ENCODE assay signal across 33 mouse cellular contexts in genomic region chr6:93569866-93570265, GRCm38 (mm10).
"Had no signal": no experiment of that assay in that cellular context is flagged by ENCODE, and none has a peak within 500 bp of the region (broad histone marks: within the 10 kb centered on the region; RNA-seq: fewer than 3 reads in every experiment).

No protein-coding gene starts in this region.

- H3K4me3 ChIP-seq: heart, embryonic 10.5 days; heart, embryonic 12.5 days; heart, embryonic 13.5 days; heart, embryonic 15.5 days; hindbrain, embryonic 10.5 days; hindbrain, embryonic 12.5 days; hindbrain, embryonic 13.5 days; hindbrain, embryonic 15.5 days; intestine, embryonic 15.5 days; kidney, embryonic 15.5 days; layer of hippocampus, adult 2 months had no signal

- H3K9ac ChIP-seq: heart, embryonic 12.5 days; heart, embryonic 13.5 days; heart, embryonic 15.5 days; hindbrain, embryonic 12.5 days; hindbrain, embryonic 13.5 days; hindbrain, embryonic 14.5 days; hindbrain, embryonic 15.5 days; intestine, embryonic 15.5 days; kidney, embryonic 15.5 days had no signal

- H3K36me3 ChIP-seq: heart, embryonic 10.5 days; heart, embryonic 12.5 days; heart, embryonic 13.5 days; heart, embryonic 15.5 days; hindbrain, embryonic 10.5 days; hindbrain, embryonic 12.5 days; hindbrain, embryonic 13.5 days; hindbrain, embryonic 15.5 days; intestine, embryonic 15.5 days; kidney, embryonic 15.5 days had no signal

- H3K4me2 ChIP-seq: heart, embryonic 12.5 days; heart, embryonic 13.5 days; heart, embryonic 15.5 days; hindbrain, embryonic 12.5 days; hindbrain, embryonic 13.5 days; hindbrain, embryonic 14.5 days; hindbrain, embryonic 15.5 days; intestine, embryonic 15.5 days; kidney, embryonic 15.5 days had no signal

- H3K4me1 ChIP-seq: heart, embryonic 10.5 days; heart, embryonic 12.5 days; heart, embryonic 15.5 days; hindbrain, embryonic 10.5 days; hindbrain, embryonic 12.5 days; hindbrain, embryonic 13.5 days; intestine, embryonic 15.5 days; kidney, embryonic 15.5 days had no signal

- DNase-seq: heart, postnatal 10 days; heart, postnatal 36 days; heart, postnatal 4 days; kidney, adult 11 months; kidney, adult 18-20 months; kidney, adult 2 months; kidney, adult 8-10 months; kidney, adult 9 months; kidney, postnatal 10 days; kidney, postnatal 14 days; kidney, postnatal 25 days; kidney, postnatal 36 days; kidney, postnatal 4 days; layer of hippocampus, adult 9-11 months; layer of hippocampus, postnatal 36 days had no signal

- H3K27ac ChIP-seq: heart, embryonic 10.5 days; heart, embryonic 13.5 days; heart, embryonic 15.5 days; hindbrain, embryonic 10.5 days; hindbrain, embryonic 12.5 days; hindbrain, embryonic 13.5 days; hindbrain, embryonic 14.5 days; hindbrain, embryonic 15.5 days; hindbrain, postnatal 0 days; intestine, embryonic 15.5 days; kidney, embryonic 15.5 days; kidney, postnatal 0 days; layer of hippocampus, adult 2 months had no signal

- ATAC-seq: hindbrain, embryonic 16.5 days; hindbrain, postnatal 0 days; inflammation-experienced regulatory T-cells, adult 6 months; intestine, embryonic 15.5 days; intestine, embryonic 16.5 days; intestine, postnatal 0 days had no signal

- H3K9me3 ChIP-seq: heart, embryonic 10.5 days; heart, embryonic 12.5 days; heart, embryonic 13.5 days; heart, embryonic 15.5 days; hindbrain, embryonic 10.5 days; hindbrain, embryonic 12.5 days; hindbrain, embryonic 13.5 days; hindbrain, embryonic 15.5 days; intestine, embryonic 15.5 days; kidney, embryonic 15.5 days had no signal

- H3K27me3 ChIP-seq: heart, embryonic 12.5 days; heart, embryonic 13.5 days; heart, embryonic 15.5 days; hindbrain, embryonic 12.5 days; hindbrain, embryonic 13.5 days; hindbrain, embryonic 15.5 days; intestine, embryonic 15.5 days; kidney, embryonic 15.5 days had no signal
